Mouse (Mus musculus) CH12.LX (cell line): ENCODE data around the gene Prkg2.

Experiments used
- CTCF ChIP-seq, 2 experiments: IDR thresholded peaks in 1 of 2; conservative IDR thresholded peaks in 1 of 2; 2 replicates each; pipeline ENCODE4 v1.5.1; 2011 to 2012; ENCODE audit warnings: low read depth in 2 of 2, low read length in 2 of 2, improper control_type of control experiment in 1 of 2, inconsistent platforms in 1 of 2, mild to moderate bottlenecking in 1 of 2, moderate library complexity in 1 of 2
- E2F4 ChIP-seq: IDR thresholded peaks from 2 replicates; pipeline ENCODE4 v1.6.1; 2011; ENCODE audit warnings: low read depth, low read length, improper control_type of control experiment; ENCODE audit not compliant: insufficient replicate concordance
- EP300 ChIP-seq: IDR thresholded peaks from 2 replicates; pipeline ENCODE4 v1.6.1; 2011; ENCODE audit warnings: low read length, improper control_type of control experiment
- HCFC1 ChIP-seq: IDR thresholded peaks from 2 replicates; pipeline ENCODE4 v1.6.1; 2012; ENCODE audit warnings: low read depth, mild to moderate bottlenecking, inconsistent platforms, low read length, improper control_type of control experiment
- MAX ChIP-seq: IDR thresholded peaks from 2 replicates; pipeline ENCODE4 v1.6.1; 2011; ENCODE audit warnings: low read length, improper control_type of control experiment
- POLR2A ChIP-seq: IDR thresholded peaks from 2 replicates; pipeline ENCODE4 v1.6.1; 2011; ENCODE audit warnings: low read depth, mild to moderate bottlenecking, improper control_type of control experiment, low read length
- TCF12 ChIP-seq: IDR thresholded peaks from 2 replicates; pipeline ENCODE4 v1.6.1; 2014; ENCODE audit warnings: low read depth, mild to moderate bottlenecking, inconsistent platforms, low read length, improper control_type of control experiment
- ZC3H11A ChIP-seq: IDR thresholded peaks from 2 replicates; pipeline ENCODE4 v1.6.1; 2012; ENCODE audit warnings: low read depth, mild to moderate bottlenecking, inconsistent platforms, low read length, improper control_type of control experiment

- TF ChIP-seq HCFC1 (no peak), POLR2A (no peak), E2F4 (no peak), MAX (no peak), CTCF (conservative IDR thresholded peaks at IDR 0.05 in 1 of 2, IDR thresholded peaks at IDR 0.05 in 1 of 2; ENCODE audit: low read depth in 2 of 2, low read length in 2 of 2) (no peak), EP300 (no peak), TCF12 (no peak), ZC3H11A (no peak)
Observed at GRCm38 (mm10) chr5:99037442-99037811, 276 bp upstream of the Prkg2 start.
